Mouse (Mus musculus) CH12.LX (cell line): ENCODE measurements around the gene Tor3a. TPM values are rescaled to one million over a fixed set of nuclear protein-coding genes. Genes with fewer than 3 reads are reported as not detected.
A peak's percentile ranks its signal among the peaks of the same experiment; 100 is the strongest.

ENCODE experiments used
- DNase-seq: peaks from one replicate; pipeline ENCODE4 v3.0.0-alpha.2; 2013; ENCODE audit errors: extremely low read depth
- H3K27ac ChIP-seq: 2 replicates; pipeline ENCODE4 v1.5.1; 2012; ENCODE audit warnings: low read depth, mild to moderate bottlenecking, control low read depth, moderate library complexity; ENCODE audit not compliant: insufficient read depth
- H3K27me3 ChIP-seq: replicated peaks from 2 replicates; pipeline ENCODE3; 2012; ENCODE audit warnings: inconsistent platforms
- H3K36me3 ChIP-seq, 2 experiments: replicated peaks in 1 of 2; 2 replicates each; pipeline versions ENCODE3 to v1.6.1; 2012; ENCODE audit warnings: inconsistent platforms in 1 of 2, low read length in 1 of 2, mild to moderate bottlenecking in 1 of 2, mixed read lengths in 1 of 2, moderate library complexity in 1 of 2; ENCODE audit not compliant: control insufficient read depth in 1 of 2, insufficient read depth in 1 of 2
- H3K4me1 ChIP-seq, 2 experiments: 2 replicates each; pipeline ENCODE4 v1.6.1; 2012; ENCODE audit warnings: inconsistent platforms in 1 of 2, moderate library complexity in 1 of 2; ENCODE audit not compliant: insufficient read depth in 2 of 2, control insufficient read depth in 1 of 2
- H3K4me2 ChIP-seq: 2 replicates; pipeline ENCODE4 v1.6.1; 2012; ENCODE audit warnings: low read depth, mild to moderate bottlenecking, control low read depth; ENCODE audit not compliant: poor library complexity, insufficient read depth, severe bottlenecking
- H3K4me3 ChIP-seq, 3 experiments: fragments of 150-350 bp in 1 of 3; sonication (generic) in 1 of 3; replicated peaks in 1 of 3; 2 replicates each; pipeline versions ENCODE3 to v1.5.1; 2011 to 2012; ENCODE audit warnings: low read depth in 2 of 3, low read length in 2 of 3, mild to moderate bottlenecking in 2 of 3, moderate library complexity in 2 of 3, control low read depth in 1 of 3, improper control_type of control experiment in 1 of 3, inconsistent platforms in 1 of 3, mixed read lengths in 1 of 3; ENCODE audit not compliant: poor library complexity in 1 of 3
- H3K79me2 ChIP-seq: replicated peaks from 2 replicates; pipeline ENCODE4 v1.6.1; 2012; ENCODE audit warnings: mild to moderate bottlenecking, moderate library complexity; ENCODE audit not compliant: control insufficient read depth, poor library complexity, insufficient read depth, severe bottlenecking; ENCODE audit errors: extremely low read depth
- H3K9ac ChIP-seq: 2 replicates; pipeline ENCODE4 v1.6.1; 2012; ENCODE audit warnings: low read depth, mild to moderate bottlenecking, control low read depth, moderate library complexity; ENCODE audit not compliant: insufficient read depth
- H3K9me3 ChIP-seq: replicated peaks from 2 replicates; pipeline ENCODE3; 2012; ENCODE audit warnings: low read length, inconsistent platforms, mixed read lengths
- CTCF ChIP-seq, 2 experiments: IDR thresholded peaks in 1 of 2; conservative IDR thresholded peaks in 1 of 2; 2 replicates each; pipeline ENCODE4 v1.5.1; 2011 to 2012; ENCODE audit warnings: low read depth in 2 of 2, low read length in 2 of 2, improper control_type of control experiment in 1 of 2, inconsistent platforms in 1 of 2, mild to moderate bottlenecking in 1 of 2, moderate library complexity in 1 of 2
- E2F4 ChIP-seq: IDR thresholded peaks from 2 replicates; pipeline ENCODE4 v1.6.1; 2011; ENCODE audit warnings: low read depth, low read length, improper control_type of control experiment; ENCODE audit not compliant: insufficient replicate concordance
- ELF1 ChIP-seq: IDR thresholded peaks from 2 replicates; pipeline ENCODE4 v1.6.1; 2014; ENCODE audit warnings: low read depth, mild to moderate bottlenecking, inconsistent platforms, low read length, improper control_type of control experiment
- KAT2A ChIP-seq: IDR thresholded peaks from 2 replicates; pipeline ENCODE4 v1.6.1; 2012; ENCODE audit warnings: low read length, improper control_type of control experiment, inconsistent platforms; ENCODE audit not compliant: insufficient replicate concordance
- MAFK ChIP-seq: IDR thresholded peaks from 2 replicates; pipeline ENCODE4 v1.6.1; 2011; ENCODE audit warnings: low read length, improper control_type of control experiment; ENCODE audit not compliant: insufficient replicate concordance
- MAX ChIP-seq: IDR thresholded peaks from 2 replicates; pipeline ENCODE4 v1.6.1; 2011; ENCODE audit warnings: low read length, improper control_type of control experiment
- PAX5 ChIP-seq: IDR thresholded peaks from 2 replicates; pipeline ENCODE4 v1.6.1; 2012; ENCODE audit warnings: low read length, inconsistent platforms, mixed read lengths
- POLR2A ChIP-seq: IDR thresholded peaks from 2 replicates; pipeline ENCODE4 v1.6.1; 2011; ENCODE audit warnings: low read depth, mild to moderate bottlenecking, improper control_type of control experiment, low read length
- POLR2AphosphoS2 ChIP-seq: IDR thresholded peaks from 2 replicates; pipeline ENCODE4 v1.6.1; 2011; ENCODE audit warnings: low read depth, low read length, improper control_type of control experiment
- RAD21 ChIP-seq: IDR thresholded peaks from 2 replicates; pipeline ENCODE4 v1.6.1; 2011; ENCODE audit warnings: low read depth, mild to moderate bottlenecking, low read length, improper control_type of control experiment, moderate library complexity
- RCOR1 ChIP-seq: conservative IDR thresholded peaks from 2 replicates; pipeline ENCODE4 v1.6.1; 2012; ENCODE audit warnings: low read depth, mild to moderate bottlenecking, inconsistent platforms, low read length, improper control_type of control experiment
- SIN3A ChIP-seq: IDR thresholded peaks from 2 replicates; pipeline ENCODE4 v1.6.1; 2012; ENCODE audit warnings: low read length, improper control_type of control experiment, inconsistent platforms
- SMC3 ChIP-seq: IDR thresholded peaks from 2 replicates; pipeline ENCODE4 v1.6.1; 2011; ENCODE audit warnings: low read depth, low read length, improper control_type of control experiment
- ZMIZ1 ChIP-seq: IDR thresholded peaks from 2 replicates; pipeline ENCODE4 v1.6.1; 2012; ENCODE audit warnings: low read depth, mild to moderate bottlenecking, inconsistent platforms, low read length, improper control_type of control experiment
- dilution Hi-C: fragments of 300-500 bp; cut with MboI; formaldehyde crosslinking; loops from 2 replicates; pipeline ENCODE4 v1.14.3; 2020; ENCODE audit warnings: low sequenced_read_pairs; ENCODE audit not compliant: extremely low pct_unique_long_range_greater_than_20kb, extremely low pct_ligation_motif_present
- in situ Hi-C: fragments of 300-500 bp; cut with MboI; formaldehyde crosslinking; loops from 3 replicates; pipeline ENCODE4 v1.14.3; 2019; ENCODE audit warnings: low sequenced_read_pairs, low pct_ligation_motif_present, low pct_unique_long_range_greater_than_20kb, mixed read lengths
- polyA plus RNA-seq: library from polyadenylated mRNA; unstranded; fragments of >175 nt; gene quantifications from 2 replicates; pipeline ENCODE4 v1.2.1, GENCODE M21; 2012; ENCODE audit warnings: low read depth; ENCODE audit not compliant: insufficient read length
- total RNA-seq, 2 experiments: library from RNA; depleted of rRNA; stranded (reverse); fragments of 300-350 nt in 1 of 2; fragments of >200 nt in 1 of 2; gene quantifications; 2 replicates each; pipeline ENCODE4 v1.2.3; 2012 to 2014

Tor3a gene
- total and polyA plus RNA-seq, 3 experiments = 37.6 to 85.7 (median 53.8) TPM

GRCm38 (mm10) chr1:156640577-156640976, 33.6 kb downstream of the Tor3a start:
- no peak for DNase-seq
- Histone ChIP-seq H3K4me1 (no peaks in the 10 kb centered on the region), H3K4me3 (no peak overlapping the region), H3K9ac (no peak overlapping the region), H3K4me2 (no peak overlapping the region), H3K27ac (no peak overlapping the region), H3K79me2 (no peaks in the 10 kb centered on the region), H3K27me3 (no peaks in the 10 kb centered on the region), H3K36me3 (peaks cover 54 to 86% of the 10 kb centered on the region in 2 experiments), H3K9me3 (no peaks in the 10 kb centered on the region)
- in situ Hi-C loops (loop anchor here (25.0 kb wide), 1 partner anchor 228 kb away; the partner anchor contains the start of gene Axdnd1), dilution Hi-C loops (no loop called here)
- no peak for TF ChIP-seq KAT2A
- no peak for TF ChIP-seq POLR2AphosphoS2
- TF ChIP-seq SMC3 = peak; percentile 65
- TF ChIP-seq SIN3A = no peak
- TF ChIP-seq ZMIZ1 = no peak
- TF ChIP-seq MAX = no peak
- peak; percentile 75 for TF ChIP-seq RAD21
- TF ChIP-seq CTCF (conservative IDR thresholded peaks at IDR 0.05 in 1 of 2, IDR thresholded peaks at IDR 0.05 in 1 of 2; ENCODE audit: low read depth in 2 of 2, low read length in 2 of 2) = peak in 1 of 2 experiments; percentile 68; a peak in 2 of 4 replicates
- TF ChIP-seq, all 38 proteins: peak for 3

GRCm38 (mm10) chr1:156639455-156639854, 34.7 kb downstream of the Tor3a start:
- Histone ChIP-seq H3K79me2 (no peaks in the 10 kb centered on the region), H3K4me3 (no peak overlapping the region), H3K27me3 (no peaks in the 10 kb centered on the region), H3K4me2 (no peak overlapping the region), H3K9ac (no peak overlapping the region), H3K9me3 (no peaks in the 10 kb centered on the region), H3K4me1 (no peaks in the 10 kb centered on the region), H3K27ac (no peak overlapping the region), H3K36me3 (peaks cover 60 to 87% of the 10 kb centered on the region in 2 experiments)
- no peak for TF ChIP-seq RCOR1
- TF ChIP-seq SMC3 = no peak
- no peak for TF ChIP-seq PAX5
- no peak for TF ChIP-seq E2F4
- no peak for TF ChIP-seq MAFK
- no peak for TF ChIP-seq ELF1
- no peak for TF ChIP-seq POLR2A
- in situ Hi-C loops (loop anchor here (25.0 kb wide), 1 partner anchor 227 kb away; the partner anchor contains the start of gene Axdnd1), dilution Hi-C loops (no loop called here)
- DNase-seq = no peak

- DNase-seq = no peak
- Histone ChIP-seq H3K36me3 (peaks cover 52 to 83% of the 10 kb centered on the region in 2 experiments), H3K79me2 (no peaks in the 10 kb centered on the region), H3K27me3 (no peaks in the 10 kb centered on the region), H3K4me1 (no peaks in the 10 kb centered on the region), H3K27ac (no peak overlapping the region), H3K9ac (no peak overlapping the region), H3K4me2 (no peak overlapping the region), H3K9me3 (peaks cover 3% of the 10 kb centered on the region), H3K4me3 (no peak overlapping the region)
- dilution Hi-C loops = no loop called here
- in situ Hi-C loops = loop anchor here (25.0 kb wide), 1 partner anchor 223 kb away; the partner anchor contains the start of gene Axdnd1
- TF ChIP-seq MAFK = no peak
Observed at GRCm38 (mm10) chr1:156635148-156635547, 39.0 kb downstream of the Tor3a start.
